Mouse (Mus musculus): ENCODE data around the gene Slit1. TPM values are rescaled to one million over a fixed set of nuclear protein-coding genes. Genes with fewer than 3 reads are reported as not detected.

Slit1 gene
- polyA plus RNA-seq, 1 experiment, result 0.06 TPM

DNA sequence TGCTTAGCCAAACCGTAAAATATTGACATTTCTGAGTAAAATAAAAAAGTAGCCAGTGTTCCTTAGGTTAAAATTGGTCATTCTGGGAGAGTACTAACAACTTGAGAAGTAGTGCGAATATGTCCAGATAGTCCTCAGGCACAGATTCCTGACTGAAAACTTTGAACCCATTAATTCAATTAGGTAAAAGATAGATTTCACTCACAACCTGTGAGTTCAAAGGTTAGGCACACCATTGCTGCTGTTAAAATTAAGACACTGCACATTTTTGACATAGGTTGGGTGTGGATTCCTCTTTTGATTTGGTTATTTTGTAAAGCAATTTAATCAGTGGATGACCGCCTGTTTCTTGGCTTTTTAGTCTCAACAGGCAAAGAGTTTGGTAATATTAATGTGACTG is 182.6 kb downstream of the Slit1 start:
- Histone ChIP-seq H3K27me3 (ENCODE audit: control insufficient read depth) (no peaks in the 10 kb centered on the region), H3K4me3 (replicated peaks) (no peak overlapping the region), H3K9me3 (ENCODE audit: control insufficient read depth, low read length) (no peaks in the 10 kb centered on the region), H3K36me3 (ENCODE audit: control insufficient read depth) (peaks cover 50% of the 10 kb centered on the region), H3K4me1 (ENCODE audit: control insufficient read depth) (no peaks in the 10 kb centered on the region)
- TF ChIP-seq TAL1 (IDR thresholded peaks at IDR 0.05; ENCODE audit: low read length) (no peak), GATA1 (IDR thresholded peaks at IDR 0.05; ENCODE audit: low read length) (no peak)

DNA sequence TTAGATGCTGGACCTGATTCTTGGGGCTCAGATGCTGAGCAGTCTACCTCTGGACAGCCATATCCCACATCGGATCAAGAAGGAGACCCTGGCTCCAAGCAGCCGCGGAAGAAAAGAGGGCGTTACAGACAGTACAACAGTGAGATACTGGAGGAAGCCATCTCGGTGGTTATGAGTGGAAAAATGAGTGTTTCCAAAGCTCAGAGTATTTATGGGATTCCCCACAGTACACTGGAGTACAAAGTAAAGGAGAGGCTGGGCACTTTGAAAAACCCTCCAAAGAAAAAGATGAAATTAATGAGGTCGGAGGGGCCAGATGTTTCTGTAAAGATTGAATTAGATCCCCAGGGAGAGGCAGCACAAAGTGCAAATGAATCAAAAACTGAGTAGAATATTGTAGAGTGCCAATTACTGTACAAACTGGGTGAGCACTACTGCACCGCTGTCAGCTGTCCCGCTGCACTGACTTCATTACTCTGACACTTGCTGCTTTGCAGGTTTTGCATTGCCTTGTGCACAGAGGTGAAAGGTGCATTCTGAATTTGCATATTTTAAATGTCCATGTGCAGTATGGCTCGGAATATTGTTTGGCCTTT is 184.5 kb downstream of the Slit1 start:
- Histone ChIP-seq H3K4me1 (ENCODE audit: control insufficient read depth) (no peaks in the 10 kb centered on the region), H3K9me3 (ENCODE audit: control insufficient read depth, low read length) (no peaks in the 10 kb centered on the region), H3K27me3 (ENCODE audit: control insufficient read depth) (no peaks in the 10 kb centered on the region), H3K4me3 (replicated peaks) (no peak overlapping the region), H3K36me3 (ENCODE audit: control insufficient read depth) (peaks cover 56% of the 10 kb centered on the region)
- TF ChIP-seq TAL1 (IDR thresholded peaks at IDR 0.05; ENCODE audit: low read length) (no peak), GATA1 (IDR thresholded peaks at IDR 0.05; ENCODE audit: low read length) (no peak)

DNA sequence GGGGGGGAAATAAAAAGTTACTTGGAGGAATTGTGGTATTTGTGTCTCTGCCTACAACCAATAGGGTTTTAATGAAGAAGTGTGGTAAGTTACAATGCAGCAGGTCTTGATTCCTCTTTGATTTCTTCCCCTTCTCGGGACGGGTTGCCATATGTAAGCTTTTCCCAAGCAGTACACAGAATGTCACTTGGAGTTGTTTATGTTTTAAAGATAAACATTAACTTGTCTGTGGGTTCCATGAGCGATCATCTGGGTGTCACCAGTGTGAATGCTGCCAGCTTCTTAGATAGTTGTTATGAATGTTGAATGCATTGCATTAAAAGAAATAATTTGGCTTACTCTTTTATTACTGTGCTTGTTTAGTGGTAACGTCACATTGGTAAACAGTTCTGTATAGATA is 186.0 kb downstream of the Slit1 start:
- Histone ChIP-seq H3K36me3 (ENCODE audit: control insufficient read depth) (peaks cover 64% of the 10 kb centered on the region), H3K27me3 (ENCODE audit: control insufficient read depth) (no peaks in the 10 kb centered on the region), H3K4me1 (ENCODE audit: control insufficient read depth) (no peaks in the 10 kb centered on the region), H3K9me3 (ENCODE audit: control insufficient read depth, low read length) (no peaks in the 10 kb centered on the region), H3K4me3 (replicated peaks) (no peak overlapping the region)
- TF ChIP-seq GATA1 (IDR thresholded peaks at IDR 0.05; ENCODE audit: low read length), result no peak
- TF ChIP-seq TAL1 (IDR thresholded peaks at IDR 0.05; ENCODE audit: low read length), result no peak

DNA sequence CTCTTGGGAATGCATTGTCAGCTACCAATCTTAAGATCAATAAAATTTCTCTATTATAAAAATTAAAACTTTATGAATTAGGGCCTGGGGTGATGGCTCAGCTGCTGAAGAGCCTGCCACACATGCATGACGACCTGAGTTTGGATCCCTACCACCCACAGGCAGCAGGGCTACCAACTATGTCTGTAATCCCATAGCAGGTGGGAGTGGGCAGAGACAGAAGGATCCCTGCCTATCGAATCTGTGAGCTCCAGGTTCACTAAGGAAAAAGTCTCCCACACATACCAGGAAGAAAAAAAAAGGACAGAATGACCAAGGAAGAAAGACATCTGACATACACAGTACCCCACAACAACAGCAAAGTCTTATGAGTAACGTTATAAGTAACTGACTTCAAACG is 186.5 kb downstream of the Slit1 start:
- Histone ChIP-seq H3K27me3 (ENCODE audit: control insufficient read depth) (no peaks in the 10 kb centered on the region), H3K4me1 (ENCODE audit: control insufficient read depth) (no peaks in the 10 kb centered on the region), H3K4me3 (replicated peaks) (no peak overlapping the region), H3K9me3 (ENCODE audit: control insufficient read depth, low read length) (no peaks in the 10 kb centered on the region), H3K36me3 (ENCODE audit: control insufficient read depth) (peaks cover 66% of the 10 kb centered on the region)
- TF ChIP-seq TAL1 (IDR thresholded peaks at IDR 0.05; ENCODE audit: low read length) (no peak), GATA1 (IDR thresholded peaks at IDR 0.05; ENCODE audit: low read length) (no peak)

Other genes with a start within 250 kb of the Slit1 start
- gene Gm340, start 161.3 kb downstream of the Slit1 start, polyA plus RNA-seq (2012), result 0.09 and 0.24 TPM in 2 replicates
- gene Arhgap19, start 58.4 kb upstream of the Slit1 start, polyA plus RNA-seq (2012), result 0.49 and 0.65 TPM in 2 replicates
- gene Frat1, start 86.3 kb upstream of the Slit1 start, polyA plus RNA-seq (2012), result 2.3 and 2.8 TPM in 2 replicates
- gene Frat2, start 104.5 kb upstream of the Slit1 start, polyA plus RNA-seq (2012), result 8.4 and 10.4 TPM in 2 replicates
- 1.1 TPM in 2 replicates for gene Rrp12, start 152.5 kb upstream of the Slit1 start, polyA plus RNA-seq (2012)
- gene Pgam1, start 168.3 kb upstream of the Slit1 start, polyA plus RNA-seq (2012), result 6.9 and 7.3 TPM in 2 replicates
- 0.70 and 0.94 TPM in 2 replicates for gene Exosc1, start 189.8 kb upstream of the Slit1 start, polyA plus RNA-seq (2012)
- gene Zdhhc16, start 189.8 kb upstream of the Slit1 start, polyA plus RNA-seq (2012), result 3.1 and 3.2 TPM in 2 replicates
- gene Mms19, start 237.5 kb upstream of the Slit1 start, polyA plus RNA-seq (2012), result 0.54 and 0.65 TPM in 2 replicates
- gene Ubtd1, start 238.1 kb upstream of the Slit1 start, polyA plus RNA-seq (2012), result 0.10 and 0.30 TPM in 2 replicates